Mouse (Mus musculus): ENCODE results near the gene Wars2.

Wars2 gene

GRCm38 (mm10) chr3:99140940-99141854 is at the start of gene Wars2:
Gene Wars2, plus strand, starts transcription at chr3:99141068.
- peak; percentile 90 to 92 for DNase-seq (ENCODE audit: low spot score in 2 of 2)

GRCm38 (mm10) chr3:99096816-99097215 is 44.1 kb upstream of the Wars2 start:
- DNase-seq (ENCODE audit: low spot score in 2 of 2): no peak

- no peak for DNase-seq (ENCODE audit: low spot score in 2 of 2)
These were observed 30.3 kb upstream of the Wars2 start for GRCm38 (mm10) chr3:99110353-99111213.

GRCm38 (mm10) chr3:99111214-99111608 is 29.7 kb upstream of the Wars2 start:
- no peak for DNase-seq (ENCODE audit: low spot score in 2 of 2)

GRCm38 (mm10) chr3:99113266-99113837 is 27.5 kb upstream of the Wars2 start:
- DNase-seq (ENCODE audit: low spot score in 2 of 2): no peak

DNA sequence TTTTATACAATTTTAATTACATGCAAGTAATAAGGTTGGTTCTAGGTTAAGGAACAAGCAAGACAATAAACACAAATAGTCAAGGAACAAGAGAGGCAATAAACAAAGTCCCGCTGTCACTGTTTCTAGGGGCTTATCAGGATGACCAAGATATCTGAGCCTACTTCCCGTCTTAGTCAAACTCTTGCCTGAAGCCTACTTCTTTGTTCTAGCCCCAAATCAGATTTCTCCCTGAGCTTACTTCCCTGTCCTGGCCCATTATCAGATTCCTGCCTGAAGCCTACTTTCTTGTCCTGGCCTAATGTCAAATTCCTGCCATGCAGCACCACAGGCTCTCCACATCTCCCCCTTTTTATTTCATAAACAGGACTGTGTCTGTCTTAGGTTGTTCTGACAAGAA is 19.9 kb upstream of the Wars2 start:
- no peak for DNase-seq (ENCODE audit: low spot score in 2 of 2)

GRCm38 (mm10) chr3:99130521-99130920 is 10.3 kb upstream of the Wars2 start:
- DNase-seq (ENCODE audit: low spot score in 2 of 2): no peak

- peak in 1 of 2 experiments; percentile 23 for DNase-seq (ENCODE audit: low spot score in 2 of 2)
These were observed 8.9 kb upstream of the Wars2 start for GRCm38 (mm10) chr3:99131973-99132372.

DNA sequence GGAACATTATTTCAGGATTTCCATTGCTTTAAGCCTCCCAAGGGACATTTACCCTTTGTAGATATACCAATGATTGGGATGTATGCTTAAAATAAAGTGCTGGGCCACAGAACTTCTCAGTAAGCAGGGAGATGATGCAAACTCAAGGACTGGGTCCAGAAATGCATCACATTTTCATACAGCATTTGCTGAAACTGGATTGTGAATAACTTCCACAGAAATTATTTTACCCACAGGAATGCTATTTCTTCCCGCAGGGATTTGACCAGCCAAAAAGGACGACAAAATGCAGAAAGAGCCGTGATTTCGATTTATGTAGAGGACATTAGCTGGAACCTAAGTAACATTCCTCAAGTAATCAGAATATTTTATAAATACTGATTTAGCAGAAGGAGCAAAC is 7.0 kb upstream of the Wars2 start:
- DNase-seq (ENCODE audit: low spot score in 2 of 2): no peak

DNA sequence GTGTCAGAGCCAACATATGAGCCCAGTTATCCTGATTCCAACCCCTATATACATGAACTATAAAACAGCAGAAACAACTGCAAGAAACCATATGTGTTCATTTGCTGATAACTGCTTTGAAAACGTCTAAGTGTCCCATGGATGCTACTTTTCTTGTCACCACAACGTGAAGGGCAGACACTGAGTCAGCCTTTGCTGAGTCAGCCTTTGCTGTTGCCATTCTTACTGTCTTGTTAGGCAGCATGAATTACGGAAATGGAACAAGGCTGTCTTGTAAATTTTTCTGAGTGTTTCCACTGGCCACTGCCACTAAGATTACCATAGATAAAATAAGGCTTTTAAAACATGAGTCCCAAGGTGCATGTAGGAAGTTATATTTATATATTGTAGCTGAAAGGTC is 7.0 kb downstream of the Wars2 start:
- no peak for DNase-seq (ENCODE audit: low spot score in 2 of 2)

- DNase-seq (ENCODE audit: low spot score in 2 of 2): no peak
These were observed 8.2 kb downstream of the Wars2 start for GRCm38 (mm10) chr3:99149035-99149434.

- DNase-seq (ENCODE audit: low spot score in 2 of 2): no peak
These were observed 15.4 kb downstream of the Wars2 start for GRCm38 (mm10) chr3:99156286-99156685.

DNA sequence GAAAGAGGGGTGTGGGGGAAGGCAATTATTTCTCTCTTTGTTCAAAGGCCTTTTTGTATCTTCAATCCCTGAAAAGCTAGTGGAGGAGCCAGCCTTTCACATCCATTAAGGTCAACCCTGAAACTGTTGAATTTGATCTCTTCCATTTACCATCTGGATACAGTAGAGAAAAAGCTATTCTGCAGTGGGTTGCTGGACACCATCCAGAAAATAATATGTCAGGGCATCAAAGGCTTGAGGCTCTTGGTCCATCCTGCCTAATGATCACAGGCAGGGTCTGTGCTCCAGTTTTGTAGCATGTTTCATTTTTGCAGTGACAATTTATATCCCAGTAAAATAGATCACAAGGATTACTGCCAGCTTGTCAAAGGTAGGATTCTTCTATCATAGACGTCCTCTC is 16.1 kb downstream of the Wars2 start:
- DNase-seq (ENCODE audit: low spot score in 2 of 2): no peak

DNA sequence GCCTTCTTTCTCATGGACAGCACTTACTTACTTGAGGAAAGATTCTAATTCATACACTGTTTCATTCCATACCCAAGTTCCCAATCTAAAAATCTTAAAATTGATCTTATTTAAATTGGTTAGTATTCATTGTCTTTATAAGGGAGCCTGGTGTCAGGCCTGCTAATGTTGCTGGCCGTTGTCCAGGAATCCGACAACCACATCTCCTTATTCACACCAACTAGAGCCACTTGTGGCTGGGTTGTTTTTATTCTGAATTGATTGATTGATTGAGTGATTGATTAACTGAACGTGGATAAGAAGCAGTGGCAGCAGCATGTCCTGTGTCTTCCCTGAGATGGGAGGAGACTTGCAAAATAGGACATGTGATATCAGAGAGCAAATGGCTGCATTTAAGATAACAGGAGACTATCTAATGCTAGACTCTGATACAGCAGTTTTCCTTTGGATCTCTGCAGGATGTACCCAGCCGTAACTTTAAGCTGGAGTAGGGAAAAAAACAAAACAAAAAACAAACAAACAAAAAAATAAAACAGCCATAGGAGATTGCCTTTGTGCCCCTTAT is 16.7 kb downstream of the Wars2 start:
- no peak for DNase-seq (ENCODE audit: low spot score in 2 of 2)

- no peak for DNase-seq (ENCODE audit: low spot score in 2 of 2)
These were observed 19.1 kb downstream of the Wars2 start for GRCm38 (mm10) chr3:99160016-99160415.

GRCm38 (mm10) chr3:99162191-99162590 is 21.3 kb downstream of the Wars2 start:
- DNase-seq (ENCODE audit: low spot score in 2 of 2): no peak

DNA sequence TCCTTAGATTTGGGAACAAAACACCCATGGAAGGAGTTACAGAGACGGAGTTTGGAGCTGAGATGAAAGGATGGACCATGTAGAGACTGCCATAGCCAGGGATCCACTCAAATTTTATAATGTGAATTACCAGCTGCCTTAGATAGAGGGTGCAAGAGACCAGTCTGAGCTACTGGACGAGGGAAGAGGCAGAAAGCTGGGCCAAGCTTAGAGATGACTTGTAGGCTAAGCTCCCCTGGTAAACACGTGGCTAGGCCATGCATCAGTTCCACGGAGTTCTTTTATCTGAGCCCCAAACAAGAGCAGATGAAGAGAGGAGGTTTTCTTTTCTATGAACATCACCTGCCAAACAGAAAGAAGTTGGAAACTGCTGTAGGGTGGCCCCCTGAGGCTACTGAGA is 26.9 kb downstream of the Wars2 start:
- no peak for DNase-seq (ENCODE audit: low spot score in 2 of 2)

DNA sequence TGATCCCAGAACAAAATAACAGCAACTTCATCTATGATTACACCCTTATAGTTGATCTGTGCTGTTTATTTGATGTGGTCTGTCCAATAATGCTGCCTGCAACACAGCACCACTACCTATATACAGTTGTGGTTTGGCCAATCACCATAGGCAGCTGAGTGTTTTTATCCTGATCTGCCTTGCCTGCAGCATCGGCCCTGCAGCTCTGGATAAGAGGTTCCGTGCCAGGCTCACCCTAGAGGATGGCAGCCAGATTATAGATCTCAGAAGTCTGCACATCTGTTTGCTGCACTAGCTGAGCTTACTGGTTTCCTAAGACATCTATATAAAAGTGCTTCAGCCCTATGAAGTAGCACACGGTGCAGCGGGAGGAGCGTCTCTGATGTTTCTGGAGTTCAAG is 32.3 kb downstream of the Wars2 start:
- DNase-seq (ENCODE audit: low spot score in 2 of 2): no peak

- DNase-seq (ENCODE audit: low spot score in 2 of 2): no peak
These were observed 33.9 kb downstream of the Wars2 start for GRCm38 (mm10) chr3:99174658-99175304.

DNA sequence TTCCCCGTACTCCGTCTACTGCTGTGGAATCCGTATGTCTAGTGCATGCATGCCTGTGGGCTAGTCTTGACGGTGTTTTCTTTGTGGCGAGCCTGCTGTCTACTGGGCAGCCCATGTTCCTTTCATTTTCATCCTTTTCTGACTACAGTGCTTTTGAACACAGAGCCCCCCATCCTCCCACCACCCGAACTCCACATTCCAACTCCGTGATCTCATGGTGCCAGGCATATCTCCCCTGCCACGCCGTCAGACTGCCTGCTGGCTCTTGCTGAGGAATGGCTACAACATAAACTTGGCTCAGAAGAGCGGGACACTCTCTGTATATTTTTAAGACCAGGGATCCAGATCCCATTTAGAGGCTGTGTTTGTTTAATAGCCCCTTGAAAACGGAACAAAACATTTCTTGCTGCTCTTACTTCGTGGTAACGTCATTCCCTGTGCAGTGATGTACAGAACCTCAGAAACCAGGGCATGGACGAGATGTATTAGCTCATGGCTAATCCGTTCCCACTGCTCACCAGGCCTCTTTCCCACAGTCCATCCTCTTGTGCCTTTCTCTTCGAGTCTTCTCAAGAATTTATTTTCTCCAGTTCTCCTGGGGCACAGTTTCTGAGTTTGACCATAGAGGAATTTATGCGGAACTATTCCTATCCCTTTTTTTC is 42.6 kb downstream of the Wars2 start:
- no peak for DNase-seq (ENCODE audit: low spot score in 2 of 2)

DNA sequence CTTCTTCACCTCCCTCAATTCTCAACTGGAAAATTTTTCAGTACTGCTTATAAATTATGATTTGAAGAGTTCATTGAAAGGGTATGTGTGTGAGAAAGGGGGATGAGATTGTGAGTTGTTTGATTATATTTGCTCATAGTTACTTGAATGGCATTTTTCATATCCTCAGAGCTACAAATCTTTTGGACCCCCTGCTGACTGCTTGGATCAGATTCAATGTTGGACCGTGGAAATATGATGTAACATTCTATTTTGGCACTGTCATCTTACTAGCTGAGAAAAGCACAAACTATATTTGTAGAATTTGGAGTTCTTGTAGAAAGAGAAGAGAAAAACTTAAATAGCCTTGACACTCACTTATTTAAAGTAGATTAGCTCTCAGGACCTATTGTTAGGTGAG is 43.5 kb downstream of the Wars2 start:
- DNase-seq (ENCODE audit: low spot score in 2 of 2): no peak
